Mouse (Mus musculus) spleen, adult 2 months (tissue): ENCODE data around the gene Fry.

Experiments
- CTCF ChIP-seq: fragments of 200-500 bp; IDR thresholded peaks from 2 replicates; pipeline ENCODE4 v1.5.1; 2011; ENCODE audit warnings: mild to moderate bottlenecking, inconsistent platforms; ENCODE audit not compliant: insufficient read depth, insufficient read length, insufficient replicate concordance; ENCODE audit errors: extremely low read depth
- POLR2A ChIP-seq: fragments of 200-500 bp; IDR thresholded peaks from 2 replicates; pipeline ENCODE4 v1.6.1; 2011; ENCODE audit warnings: low read depth, low read length, inconsistent platforms

DNA sequence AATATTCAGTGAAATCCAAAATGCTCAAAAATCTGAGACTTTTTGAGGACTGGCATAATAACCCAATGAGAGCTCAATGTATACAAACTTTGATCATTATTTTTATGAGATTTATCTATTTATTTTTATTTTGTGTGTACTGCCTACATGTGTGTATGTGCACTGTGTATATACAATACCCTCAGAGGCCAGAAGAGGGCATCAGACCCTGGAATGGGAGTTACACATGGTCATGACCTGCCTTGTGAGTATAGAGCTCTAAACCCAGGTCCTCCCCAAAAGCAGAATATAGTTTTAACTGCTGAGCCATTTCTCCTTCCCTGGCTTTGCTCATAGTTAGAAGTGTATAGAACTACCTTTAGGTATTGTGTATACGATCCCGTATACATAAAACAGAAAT, 298.8 kb downstream of the Fry start:
- no peak for TF ChIP-seq CTCF
- TF ChIP-seq POLR2A: no peak
